Mouse (Mus musculus) lung, embryonic 15.5 days (tissue): ENCODE results near the gene Irak2. TPM values are rescaled to one million over a fixed set of nuclear protein-coding genes. Genes with fewer than 3 reads are reported as not detected.

Experiments used
- ATAC-seq: fragments of 200-750 bp; cut with Nextera tagmentation; 2 replicates; pipeline ENCODE4 v1.8.0; 2017; ENCODE audit warnings: moderate number of reproducible peaks, borderline replicate concordance; ENCODE audit not compliant: low FRiP score, low TSS enrichment; ENCODE audit errors: extremely low read depth
- H3K27ac ChIP-seq: fragments of 300-500 bp; sonication (generic); 2 replicates; pipeline ENCODE4 v1.5.1; 2015; ENCODE audit warnings: moderate library complexity, mild to moderate bottlenecking, inconsistent platforms
- H3K27me3 ChIP-seq: fragments of 300-500 bp; sonication (generic); 2 replicates; pipeline ENCODE4 v1.6.1; 2015; ENCODE audit warnings: inconsistent platforms
- H3K36me3 ChIP-seq: fragments of 300-500 bp; sonication (generic); 2 replicates; pipeline ENCODE4 v1.6.1; 2015; ENCODE audit warnings: inconsistent platforms
- H3K4me1 ChIP-seq: fragments of 300-500 bp; sonication (generic); 2 replicates; pipeline ENCODE4 v1.6.1; 2015; ENCODE audit warnings: inconsistent platforms
- H3K4me2 ChIP-seq: fragments of 300-500 bp; sonication (generic); 2 replicates; pipeline ENCODE4 v1.6.1; 2015; ENCODE audit warnings: inconsistent platforms, mild to moderate bottlenecking, moderate library complexity
- H3K4me3 ChIP-seq: fragments of 300-500 bp; sonication (generic); 2 replicates; pipeline ENCODE4 v1.5.1; 2015; ENCODE audit warnings: mild to moderate bottlenecking, inconsistent platforms
- H3K9ac ChIP-seq: fragments of 300-500 bp; sonication (generic); 2 replicates; pipeline ENCODE4 v1.6.1; 2015; ENCODE audit warnings: inconsistent platforms
- H3K9me3 ChIP-seq: fragments of 300-500 bp; sonication (generic); 2 replicates; pipeline ENCODE4 v1.6.1; 2016; ENCODE audit warnings: inconsistent platforms
- WGBS: fragments of 180-500 bp; shearing (Covaris S2); methylation state at CpG from one replicate; pipeline ENCODE4 v1.1.7; 2015; 5-methylcytosine and 5-hydroxymethylcytosine counted together
- polyA plus RNA-seq: library from polyadenylated mRNA; unstranded; fragments of >200 nt; fragmentation: Nextera tagmentation; extraction: Ambion mirVana; gene quantifications from 2 replicates; pipeline ENCODE4 v1.2.1, GENCODE M21; 2015

The Irak2 gene
- 5.2 and 6.4 TPM in 2 replicates for polyA plus RNA-seq

DNA sequence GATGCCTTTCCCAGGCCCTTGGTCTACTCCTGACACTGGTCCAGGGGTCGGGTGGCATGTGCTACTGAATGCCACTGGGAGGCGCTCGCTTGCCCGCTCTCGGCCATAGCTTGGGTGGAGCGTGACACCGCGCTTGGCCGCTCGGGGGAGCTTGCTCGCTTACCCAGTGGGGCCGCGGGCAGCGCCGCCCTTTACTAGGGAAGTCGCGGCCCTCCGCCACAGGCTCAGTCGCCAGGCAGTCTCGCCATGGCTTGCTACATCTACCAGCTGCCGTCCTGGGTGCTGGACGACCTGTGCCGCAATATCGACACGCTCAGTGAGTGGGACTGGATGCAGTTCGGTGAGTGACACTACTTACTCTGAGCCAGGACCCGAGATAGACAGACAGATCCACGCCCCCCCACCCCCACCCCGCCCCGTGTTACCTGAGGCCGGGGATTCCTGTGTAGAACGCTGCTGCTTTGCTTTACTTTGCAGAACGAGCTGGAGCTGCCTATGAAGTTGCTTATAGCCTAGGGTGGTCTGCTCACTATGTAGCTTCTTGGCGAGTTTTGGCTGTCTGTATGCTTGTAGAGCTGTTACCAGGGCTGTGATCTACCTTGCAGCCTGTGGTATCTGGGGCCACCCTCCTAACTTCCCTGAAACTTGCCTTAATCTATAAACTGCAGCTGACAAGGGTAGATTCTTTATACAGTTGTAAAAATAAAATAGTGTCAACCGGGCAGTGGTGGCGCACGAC is at the start of gene Irak2:
TSS of gene Irak2 (plus strand) at position 166 of the 739 bp plus-strand sequence.
- WGBS: 7% methylated on average over 37 of the region's 37 CpGs
- Histone ChIP-seq H3K9ac (peak within 1 kb of the TSS; percentile 33), H3K4me2 (peak within 1 kb of the TSS; percentile 61), H3K27ac (no peak within 1 kb of the TSS), H3K27me3 (no peaks in the 10 kb centered on the region), H3K4me1 (peaks cover 3% of the 10 kb centered on the region; the same call in 1 of the 2 replicates), H3K9me3 (no peaks in the 10 kb centered on the region), H3K36me3 (no peaks in the 10 kb centered on the region), H3K4me3 (peak within 1 kb of the TSS; percentile 43)
- peak; percentile 92 for ATAC-seq

DNA sequence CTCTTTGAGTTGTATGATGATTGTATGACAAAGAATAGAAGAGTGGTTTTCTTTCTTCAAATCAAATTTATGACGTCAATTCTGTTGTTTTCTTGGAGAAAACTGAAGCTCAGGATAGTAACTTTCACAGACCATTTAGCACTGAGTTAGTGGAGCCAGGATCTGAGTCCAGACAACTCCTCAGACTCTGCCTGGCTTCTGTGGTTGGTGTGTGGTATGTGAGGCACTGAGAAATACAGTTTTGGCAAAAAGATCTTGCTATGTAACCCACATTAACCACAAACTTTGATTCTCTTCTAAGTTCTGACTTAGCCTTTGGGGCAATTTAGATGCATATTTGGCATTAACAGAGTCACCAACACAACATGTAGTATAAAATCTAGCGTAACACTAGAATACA is 45.6 kb upstream of the Irak2 start:
- no peaks in the 10 kb centered on the region for H3K27me3 ChIP-seq
- no peak overlapping the region for H3K9ac ChIP-seq
- ATAC-seq: no peak
- WGBS: 96% methylated on average over 2 of the region's 2 CpGs
- H3K4me2 ChIP-seq: no peak overlapping the region
- H3K27ac ChIP-seq: no peak overlapping the region
- H3K4me3 ChIP-seq: no peak overlapping the region
- H3K36me3 ChIP-seq: no peaks in the 10 kb centered on the region
- no peaks in the 10 kb centered on the region for H3K4me1 ChIP-seq
- no peaks in the 10 kb centered on the region for H3K9me3 ChIP-seq

DNA sequence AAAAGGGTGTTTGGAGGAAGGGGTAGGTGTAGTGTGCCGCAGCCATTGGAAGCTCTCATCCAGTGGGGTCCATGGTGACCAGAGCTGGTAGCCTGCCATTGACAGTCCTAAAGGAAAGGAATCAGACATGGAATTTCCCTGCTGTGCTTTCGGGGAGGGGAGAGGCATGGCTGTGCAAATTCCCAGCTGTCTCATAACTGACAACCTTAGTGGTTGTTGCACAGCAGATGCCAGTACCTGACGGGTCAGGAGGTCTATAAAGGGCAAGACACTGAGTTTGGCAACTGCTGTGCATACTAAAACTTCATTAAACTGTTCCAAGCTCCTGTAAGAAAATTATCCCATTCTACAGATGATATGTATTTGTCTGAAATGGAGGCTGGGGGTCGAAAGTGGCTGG is 40.3 kb upstream of the Irak2 start:
- no peak for ATAC-seq
- no peak overlapping the region for H3K27ac ChIP-seq
- WGBS: 86% methylated on average over 4 of the region's 4 CpGs
- no peak overlapping the region for H3K4me2 ChIP-seq
- H3K36me3 ChIP-seq: no peaks in the 10 kb centered on the region
- H3K9me3 ChIP-seq: no peaks in the 10 kb centered on the region
- no peaks in the 10 kb centered on the region for H3K4me1 ChIP-seq
- H3K4me3 ChIP-seq: no peak overlapping the region
- no peak overlapping the region for H3K9ac ChIP-seq
- no peaks in the 10 kb centered on the region for H3K27me3 ChIP-seq

DNA sequence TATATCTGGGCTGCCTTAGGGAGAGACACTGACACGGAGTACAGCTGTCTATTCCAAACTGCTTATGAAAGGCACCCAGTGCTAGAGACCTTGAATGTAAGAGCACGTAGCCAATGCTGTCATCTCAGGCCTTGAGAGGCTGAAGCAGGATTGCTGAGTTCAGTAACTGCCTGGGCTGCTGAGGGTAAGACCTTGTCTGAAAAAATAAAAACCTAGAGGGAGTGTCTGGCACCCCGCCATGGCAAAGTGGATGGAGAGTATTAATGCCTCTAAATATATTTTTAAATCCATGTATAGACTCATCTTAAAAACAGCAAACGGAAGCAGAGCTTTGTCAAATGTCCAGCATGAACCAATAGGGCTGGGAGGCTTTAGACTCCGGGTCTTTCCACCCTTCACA is 38.4 kb upstream of the Irak2 start:
- Histone ChIP-seq H3K4me3 (no peak overlapping the region), H3K9me3 (no peaks in the 10 kb centered on the region), H3K36me3 (no peaks in the 10 kb centered on the region), H3K27me3 (no peaks in the 10 kb centered on the region), H3K4me1 (no peaks in the 10 kb centered on the region), H3K9ac (no peak overlapping the region), H3K4me2 (no peak overlapping the region), H3K27ac (no peak overlapping the region)
- ATAC-seq: no peak
- WGBS: 69% methylated on average over 5 of the region's 5 CpGs

DNA sequence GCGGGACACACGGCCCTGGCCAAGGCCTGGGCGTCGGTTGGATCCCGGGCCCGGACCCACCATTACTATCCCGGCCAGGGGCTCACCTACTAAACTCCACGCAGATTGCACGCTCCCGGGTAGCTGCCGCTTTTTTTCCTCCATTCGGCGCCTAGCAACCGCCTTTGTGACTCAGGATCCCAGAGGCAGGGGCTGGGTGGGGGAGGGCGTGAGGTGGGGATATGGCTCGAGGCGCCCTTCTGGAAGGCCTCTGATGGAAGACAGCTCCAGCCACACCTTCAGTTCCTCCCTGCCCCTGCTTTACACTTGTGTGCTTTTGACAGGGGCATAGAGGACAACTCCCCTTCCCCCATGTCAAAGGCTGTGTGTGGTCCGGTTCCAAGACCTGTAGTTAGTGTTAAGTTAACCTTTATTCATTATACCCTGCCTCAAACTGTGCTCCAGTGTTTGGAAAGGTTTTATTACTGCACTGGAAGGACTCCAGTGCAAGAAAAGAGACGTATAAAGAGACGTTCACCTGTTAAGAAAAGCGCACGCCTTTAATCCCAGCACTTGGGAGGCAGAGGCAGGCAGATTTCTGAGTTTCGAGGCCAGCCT is 37.6 kb upstream of the Irak2 start, which contains the start of gene Fancd2os:
TSS of gene Fancd2os (minus strand) at position 173 of the 597 bp plus-strand sequence.
- H3K4me2 ChIP-seq: no peak within 1 kb of the TSS
- H3K4me1 ChIP-seq: peaks cover 4% of the 10 kb centered on the region
- H3K27me3 ChIP-seq: no peaks in the 10 kb centered on the region
- H3K27ac ChIP-seq: no peak within 1 kb of the TSS
- no peak within 1 kb of the TSS for H3K4me3 ChIP-seq
- no peaks in the 10 kb centered on the region for H3K9me3 ChIP-seq
- WGBS: 44% methylated on average over 23 of the region's 23 CpGs
- no peak within 1 kb of the TSS for H3K9ac ChIP-seq
- no peaks in the 10 kb centered on the region for H3K36me3 ChIP-seq
- ATAC-seq: no peak

DNA sequence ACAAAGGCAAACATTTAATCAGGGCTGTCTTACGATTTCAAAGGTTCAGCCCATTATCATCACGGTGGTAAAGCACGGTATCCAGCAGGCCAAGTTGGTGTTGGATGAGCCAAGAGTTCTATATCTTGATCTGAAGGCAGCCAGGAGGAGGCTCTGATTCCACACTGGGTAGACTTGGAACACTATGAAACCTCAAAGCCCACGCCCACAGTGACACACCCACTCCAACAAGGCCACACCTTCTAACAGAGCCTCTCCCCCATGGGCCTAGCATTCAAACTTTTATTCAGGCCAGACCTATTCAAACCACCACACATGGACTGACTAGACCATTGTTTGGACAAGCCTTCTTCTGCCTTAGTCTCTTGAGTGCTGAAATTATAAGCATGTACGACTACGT is 35.4 kb upstream of the Irak2 start:
- ATAC-seq: no peak
- Histone ChIP-seq H3K4me3 (no peak overlapping the region), H3K36me3 (no peaks in the 10 kb centered on the region), H3K4me2 (no peak overlapping the region), H3K27ac (no peak overlapping the region), H3K9ac (no peak overlapping the region), H3K27me3 (no peaks in the 10 kb centered on the region), H3K9me3 (no peaks in the 10 kb centered on the region), H3K4me1 (peaks cover 15% of the 10 kb centered on the region)
- WGBS: 90% methylated on average over 6 of the region's 6 CpGs

DNA sequence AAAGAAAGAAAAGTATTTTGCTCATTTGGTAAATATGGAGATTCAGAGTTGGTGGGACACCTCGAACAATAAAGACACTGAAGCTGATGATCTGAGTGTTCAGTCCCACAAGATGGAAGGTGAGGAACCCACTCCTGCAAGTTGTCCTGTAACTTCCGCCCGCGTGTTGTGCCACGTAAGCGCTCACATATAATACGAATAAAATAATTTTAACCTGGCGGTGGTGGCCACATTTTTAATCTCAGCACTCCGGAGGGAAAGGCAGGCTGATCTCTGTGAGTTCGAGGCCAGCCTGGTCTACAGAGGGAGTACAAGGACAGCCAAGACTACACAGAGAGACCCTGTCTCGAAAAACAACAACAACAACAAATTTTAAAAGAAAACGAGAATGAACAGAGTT is 34.3 kb upstream of the Irak2 start:
- Histone ChIP-seq H3K9me3 (no peaks in the 10 kb centered on the region), H3K27me3 (no peaks in the 10 kb centered on the region), H3K27ac (peak overlapping the region; percentile 88; the same call in 1 of the 2 replicates), H3K4me1 (peaks cover 15% of the 10 kb centered on the region), H3K4me3 (peak overlapping the region; percentile 79), H3K4me2 (peak overlapping the region; percentile 74), H3K36me3 (no peaks in the 10 kb centered on the region; the same call in 1 of the 2 replicates), H3K9ac (peak overlapping the region; percentile 93)
- ATAC-seq: 0 out of 2 replicates have a peak, but pooled peaks have one; percentile 11
- whole genome bisulfite sequencing: 48% methylated on average over 12 of the region's 12 CpGs

DNA sequence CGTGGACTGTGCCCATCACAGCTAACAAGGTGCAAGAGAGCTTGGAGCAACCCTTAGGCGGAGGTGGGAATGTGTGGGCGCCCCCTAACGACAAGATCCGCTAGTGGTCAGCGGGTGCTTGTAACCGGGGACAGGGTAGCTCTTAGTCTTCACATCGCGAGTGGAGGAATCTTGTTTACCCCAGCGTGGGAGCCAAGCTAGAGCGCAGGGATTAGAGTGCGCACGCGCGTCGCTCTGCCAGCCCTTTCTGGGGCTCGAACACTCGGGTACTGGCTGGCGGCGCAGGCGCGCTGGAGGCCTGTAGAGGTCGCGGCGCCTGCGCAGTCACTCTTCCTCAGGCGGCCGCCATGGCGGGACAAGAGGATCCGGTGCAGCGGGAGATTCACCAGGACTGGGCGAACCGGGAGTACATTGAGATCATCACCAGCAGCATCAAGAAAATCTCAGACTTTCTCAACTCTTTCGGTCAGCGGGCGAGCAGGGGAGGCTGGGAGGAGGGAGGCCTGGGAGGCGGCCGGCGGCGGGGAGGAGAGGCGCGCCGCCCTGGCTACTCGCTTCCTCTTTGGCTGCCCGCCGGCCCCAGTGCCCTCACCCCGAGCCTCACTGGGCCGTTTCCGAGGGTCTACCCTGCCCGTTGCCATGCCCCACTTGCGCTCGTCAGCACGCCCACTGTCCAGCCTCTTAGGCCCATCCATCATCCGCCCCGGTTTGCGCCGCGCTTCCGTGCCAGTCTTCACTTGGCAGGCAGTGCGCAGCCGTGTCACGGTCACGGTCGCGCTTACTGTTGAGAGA is 33.6 kb upstream of the Irak2 start, which contains the start of gene Brk1:
TSS of gene Brk1 (plus strand) at position 341 of the 792 bp plus-strand sequence.
- peaks cover 15% of the 10 kb centered on the region for H3K4me1 ChIP-seq
- H3K36me3 ChIP-seq: no peaks in the 10 kb centered on the region; the same call in 1 of the 2 replicates
- WGBS: under 1% methylated on average over 59 of the region's 65 CpGs
- H3K9me3 ChIP-seq: no peaks in the 10 kb centered on the region
- H3K9ac ChIP-seq: peak within 1 kb of the TSS; percentile 93
- peak; percentile 93 for ATAC-seq
- no peaks in the 10 kb centered on the region for H3K27me3 ChIP-seq
- peak within 1 kb of the TSS; percentile 74 for H3K4me2 ChIP-seq
- H3K27ac ChIP-seq: peak within 1 kb of the TSS; percentile 88
- peak within 1 kb of the TSS; percentile 79 for H3K4me3 ChIP-seq

DNA sequence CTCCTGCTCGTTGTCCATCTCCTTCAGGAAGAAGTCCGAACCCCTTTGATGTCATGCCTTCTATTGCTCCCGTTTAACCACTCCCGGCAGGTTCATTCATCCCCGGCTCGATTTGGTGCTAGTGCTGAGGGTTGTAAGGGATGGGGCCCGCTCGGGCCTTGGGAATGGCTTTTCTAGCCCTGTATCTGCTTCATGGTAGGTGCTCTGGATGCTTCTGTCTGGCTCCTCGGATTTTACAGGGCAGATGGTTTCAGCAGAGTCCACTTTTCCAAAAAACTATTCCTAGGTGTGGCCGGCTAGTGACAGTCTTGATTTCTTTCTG is 33.1 kb upstream of the Irak2 start:
- Histone ChIP-seq H3K36me3 (no peaks in the 10 kb centered on the region; the same call in 1 of the 2 replicates), H3K4me3 (peak overlapping the region; percentile 79), H3K27ac (peak overlapping the region; percentile 88; the same call in 1 of the 2 replicates), H3K4me1 (peaks cover 15% of the 10 kb centered on the region), H3K9me3 (no peaks in the 10 kb centered on the region), H3K27me3 (no peaks in the 10 kb centered on the region), H3K4me2 (peak overlapping the region; percentile 74), H3K9ac (peak overlapping the region; percentile 93)
- no peak for ATAC-seq
- 3% methylated on average over 10 of the region's 10 CpGs for WGBS

DNA sequence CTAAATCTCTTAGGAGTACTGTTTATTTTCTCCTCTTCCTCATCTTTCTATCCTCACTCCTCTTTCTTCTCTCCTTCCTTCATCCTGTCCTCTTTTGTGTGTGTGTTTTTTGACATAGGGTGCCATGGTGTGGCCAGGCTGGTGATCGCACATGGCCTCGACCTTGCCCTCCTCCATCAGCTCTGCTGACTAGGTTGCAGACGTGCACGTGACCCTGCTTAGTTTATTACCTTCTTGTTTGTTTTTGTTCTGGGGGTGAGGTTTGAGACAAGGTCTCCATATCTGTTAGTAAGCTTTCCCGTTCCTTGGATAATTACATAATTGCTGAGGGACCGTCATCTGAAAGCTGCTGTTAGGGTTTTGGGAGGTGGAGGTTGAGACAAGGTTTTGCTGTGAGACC is 29.4 kb upstream of the Irak2 start:
- peaks cover 13% of the 10 kb centered on the region for H3K36me3 ChIP-seq
- H3K4me1 ChIP-seq: peaks cover 15% of the 10 kb centered on the region
- H3K4me3 ChIP-seq: no peak overlapping the region
- 69% methylated on average over 6 of the region's 6 CpGs for WGBS
- H3K27ac ChIP-seq: no peak overlapping the region
- no peaks in the 10 kb centered on the region for H3K9me3 ChIP-seq
- no peak overlapping the region for H3K4me2 ChIP-seq
- no peaks in the 10 kb centered on the region for H3K27me3 ChIP-seq
- no peak overlapping the region for H3K9ac ChIP-seq
- no peak for ATAC-seq

DNA sequence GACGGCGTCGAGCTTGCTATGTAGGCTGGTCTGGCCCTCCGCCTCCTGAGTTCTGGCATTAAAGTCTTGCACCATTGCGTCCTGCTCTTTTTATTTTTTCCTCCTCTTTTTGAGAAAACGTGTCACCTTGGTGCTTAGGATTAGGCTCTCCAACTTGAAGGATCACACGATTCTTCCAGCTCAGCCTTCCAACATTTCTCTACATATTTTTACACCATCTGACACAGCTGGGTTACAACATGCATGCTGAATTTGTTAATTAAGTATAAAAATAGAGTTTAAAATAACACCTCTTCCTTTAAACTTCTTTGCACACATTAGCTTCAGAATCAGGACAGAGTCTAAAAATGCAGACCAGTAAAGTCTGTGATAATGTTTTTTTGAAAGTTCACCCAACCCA is 29.0 kb upstream of the Irak2 start:
- no peak overlapping the region for H3K27ac ChIP-seq

More for the DNA sequence above, 29.0 kb upstream of the Irak2 start:
- no peak for ATAC-seq
- H3K9ac ChIP-seq: no peak overlapping the region
- WGBS: 91% methylated on average over 7 of the region's 7 CpGs
- peaks cover 15% of the 10 kb centered on the region for H3K4me1 ChIP-seq
- no peaks in the 10 kb centered on the region for H3K27me3 ChIP-seq
- H3K9me3 ChIP-seq: no peaks in the 10 kb centered on the region
- H3K4me2 ChIP-seq: no peak overlapping the region
- no peak overlapping the region for H3K4me3 ChIP-seq
- peaks cover 17% of the 10 kb centered on the region for H3K36me3 ChIP-seq
